Mouse (Mus musculus) effector memory CD4-positive, alpha-beta T cell, adult 5 months (primary cell): ENCODE data around the gene Sell. TPM values are rescaled to one million over a fixed set of nuclear protein-coding genes. Genes with fewer than 3 reads are reported as not detected.

Experiments used
- polyA plus RNA-seq: library from polyadenylated mRNA; unstranded; fragments of 100-300 nt; shearing (Covaris generic); gene quantifications from one replicate; pipeline ENCODE4 v1.2.1, GENCODE M21; 2017

The Sell gene
- polyA plus RNA-seq: 14.6 TPM

DNA sequence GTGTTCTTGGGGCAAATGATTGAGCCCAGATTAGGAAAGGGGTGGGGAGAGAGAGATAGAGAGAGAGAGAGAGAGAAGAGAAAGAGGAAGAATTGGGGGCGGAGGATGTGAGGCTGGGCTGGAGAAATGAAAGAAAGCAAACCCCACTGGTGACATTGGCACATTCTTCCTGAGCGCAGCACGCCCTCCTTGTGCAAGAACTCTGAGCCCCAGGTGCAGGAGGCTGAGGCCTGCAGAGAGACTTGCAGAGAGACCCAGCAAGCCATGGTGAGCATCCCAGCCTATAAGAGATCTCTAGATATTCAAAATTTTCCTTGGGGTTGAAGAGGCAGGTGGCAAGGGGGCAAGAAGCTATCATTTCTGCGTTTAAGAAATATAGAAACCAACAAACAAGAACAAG, at the start of gene Sell:
Gene Sell, plus strand, starts transcription at position 58 of the 400 bp plus-strand sequence.

DNA sequence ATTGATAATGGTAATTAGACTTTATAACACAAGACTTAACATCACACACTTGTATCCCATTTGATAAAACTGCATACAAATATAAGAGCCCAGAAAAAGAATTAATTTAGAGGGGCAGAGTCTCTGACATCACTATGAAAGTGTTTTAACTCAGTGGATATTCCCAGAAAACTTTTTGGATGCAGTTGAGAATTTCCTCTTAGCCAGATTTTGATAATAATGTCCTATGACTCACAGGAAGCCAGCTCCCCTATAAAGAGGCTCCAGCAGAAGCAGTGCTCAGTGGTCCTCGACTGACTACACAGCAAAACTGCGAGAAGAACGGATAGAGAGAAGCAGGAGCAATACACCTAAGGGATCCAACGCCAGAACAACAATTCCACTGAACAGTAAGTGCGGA, 13.8 kb upstream of the Sell start, which contains the start of gene Sele:
Gene Sele, plus strand, starts transcription at position 301 of the 400 bp plus-strand sequence.

DNA sequence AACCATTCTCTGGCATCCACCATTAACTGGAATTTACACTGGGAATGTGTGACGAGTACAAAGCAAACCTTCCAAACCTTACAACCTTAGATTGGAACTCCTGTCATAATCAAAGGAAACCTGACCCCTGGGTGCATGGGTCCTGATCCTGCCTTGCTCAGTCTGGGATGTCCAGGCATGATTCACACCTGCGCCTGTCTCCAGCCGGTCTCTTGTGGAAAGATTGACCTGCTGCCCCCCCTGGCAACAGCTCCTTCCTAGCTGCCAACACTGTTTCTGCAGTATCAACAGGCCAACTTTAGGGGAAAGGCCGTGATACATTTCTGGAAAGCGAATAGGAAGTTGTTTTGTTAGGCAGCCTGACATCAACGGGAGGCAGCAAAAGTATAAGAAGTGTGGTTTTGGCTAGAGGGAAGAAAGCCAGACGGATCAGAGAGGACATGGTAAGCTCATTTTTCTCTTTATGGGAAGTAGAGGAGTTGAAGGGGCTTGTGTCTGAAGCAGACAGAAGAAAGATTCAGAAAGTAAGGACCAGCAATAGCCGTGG, 53.2 kb downstream of the Sell start, which contains the start of gene Selp:
Gene Selp, plus strand, starts transcription at position 318 of the 547 bp plus-strand sequence.

Other genes starting within 250 kb of the Sell start
- 36.5 TPM for gene Scyl3, start 132.9 kb upstream of the Sell start, polyA plus RNA-seq
- gene BC055324, start 67.2 kb upstream of the Sell start, polyA plus RNA-seq: 4.9 TPM
- gene Mettl18, start 67.1 kb upstream of the Sell start, polyA plus RNA-seq: 4.7 TPM
- not detected for gene Sele, start 13.7 kb upstream of the Sell start, polyA plus RNA-seq
- gene Selp, start 53.3 kb downstream of the Sell start, polyA plus RNA-seq: not detected
- not detected for gene F5, start 89.9 kb downstream of the Sell start, polyA plus RNA-seq
- gene Slc19a2, start 187.1 kb downstream of the Sell start, polyA plus RNA-seq: 7.2 TPM
- gene Ccdc181, start 213.6 kb downstream of the Sell start, polyA plus RNA-seq: 4.1 TPM
- gene Nme7, start 242.1 kb downstream of the Sell start, polyA plus RNA-seq: 6.0 TPM
- gene Blzf1, start 245.5 kb downstream of the Sell start, polyA plus RNA-seq: 12.6 TPM